Mouse (Mus musculus) CD4-positive, CD25-positive, alpha-beta regulatory T cell, adult 9 weeks (primary cell): Measurements from ENCODE around the gene Vmn1r51. TPM values are rescaled to one million over a fixed set of nuclear protein-coding genes. Genes with fewer than 3 reads are reported as not detected.

Experiments
- polyA plus RNA-seq: library from polyadenylated mRNA; unstranded; fragments of 100-300 nt; shearing (Covaris generic); gene quantifications from one replicate; pipeline ENCODE4 v1.2.1, GENCODE M21; 2017

Gene Vmn1r51
- polyA plus RNA-seq = not detected

GRCm38 (mm10) chr6:90122296-90122695 is at the start of gene Vmn1r51:
Vmn1r51 (plus strand) TSS chr6:90122596.

GRCm38 (mm10) chr6:90078406-90078805 is 44.0 kb upstream of the Vmn1r51 start, which contains the start of gene Vmn1r49:
Vmn1r49 (minus strand) TSS chr6:90078506.

GRCm38 (mm10) chr6:90101130-90101529 is 21.3 kb upstream of the Vmn1r51 start, which contains the start of gene Vmn1r50:
Vmn1r50 (plus strand) TSS chr6:90101430.

GRCm38 (mm10) chr6:90174508-90174907 is 52.1 kb downstream of the Vmn1r51 start, which contains the start of gene Vmn1r52:
Vmn1r52 (plus strand) TSS chr6:90174808.

Other genes with a start within 250 kb of the Vmn1r51 start
- gene Vmn1r42, start 246.2 kb upstream of the Vmn1r51 start, polyA plus RNA-seq = not detected
- gene Vmn1r43, start 246.2 kb upstream of the Vmn1r51 start, polyA plus RNA-seq = 0.17 TPM
- not detected for gene Vmn1r44, start 238.9 kb upstream of the Vmn1r51 start, polyA plus RNA-seq
- not detected for gene Vmn1r45, start 182.0 kb upstream of the Vmn1r51 start, polyA plus RNA-seq
- 0.02 TPM for gene Vmn1r46, start 153.3 kb upstream of the Vmn1r51 start, polyA plus RNA-seq
- not detected for gene Vmn1r47, start 106.4 kb upstream of the Vmn1r51 start, polyA plus RNA-seq
- not detected for gene Vmn1r48, start 85.8 kb upstream of the Vmn1r51 start, polyA plus RNA-seq
- 0.04 TPM for gene Vmn1r49, start 44.1 kb upstream of the Vmn1r51 start, polyA plus RNA-seq
- not detected for gene Vmn1r50, start 21.2 kb upstream of the Vmn1r51 start, polyA plus RNA-seq
- not detected for gene Vmn1r52, start 52.2 kb downstream of the Vmn1r51 start, polyA plus RNA-seq
- not detected for gene V1ra8, start 80.2 kb downstream of the Vmn1r51 start, polyA plus RNA-seq
- gene Vmn1r53, start 101.8 kb downstream of the Vmn1r51 start, polyA plus RNA-seq = not detected
- not detected for gene Vmn1r54, start 123.7 kb downstream of the Vmn1r51 start, polyA plus RNA-seq
- gene BC048671, start 178.6 kb downstream of the Vmn1r51 start, polyA plus RNA-seq = not detected
- not detected for gene Chst13, start 202.6 kb downstream of the Vmn1r51 start, polyA plus RNA-seq
- gene Uroc1, start 210.7 kb downstream of the Vmn1r51 start, polyA plus RNA-seq = not detected
- 2.4 TPM for gene Zxdc, start 246.9 kb downstream of the Vmn1r51 start, polyA plus RNA-seq